Mouse (Mus musculus) spleen, embryonic (tissue): ENCODE results near the gene Fbxl2.

Experiments used
- CTCF ChIA-PET: fragments of 350-600 bp; sonication (Branson Sonifier 250); formaldehyde crosslinking; loops from one replicate; lab custom pipeline; 2022; lab: Charles Lee

Fbxl2 gene

DNA sequence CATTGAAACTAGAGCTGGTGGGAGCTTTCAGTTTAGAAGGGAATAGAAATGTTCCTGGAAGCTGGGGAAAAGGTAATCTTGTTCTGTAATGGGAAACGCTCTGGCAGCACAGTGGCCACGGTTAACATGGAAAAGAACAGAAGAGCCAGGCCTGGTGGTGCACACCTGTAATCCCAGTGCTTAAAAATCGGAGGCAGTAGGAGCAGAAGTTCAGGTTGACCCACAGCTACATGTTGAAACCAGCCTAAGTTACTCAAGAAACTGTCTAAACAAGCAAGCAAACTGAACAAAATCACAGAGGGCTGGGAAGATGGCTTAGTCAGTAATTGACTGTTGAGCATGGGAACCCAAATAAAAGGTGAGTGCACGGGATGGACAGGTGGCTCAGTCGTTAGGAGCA lies 121.1 kb downstream of the Fbxl2 start:
- CTCF ChIA-PET, result no interaction called here

- CTCF ChIA-PET, result interaction anchor here (0.8 kb wide), 1 partner anchor 25 kb away, joined by 3 read pairs; no protein-coding TSS in a partner anchor
These were observed 123.3 kb downstream of the Fbxl2 start for GRCm38 (mm10) chr9:113922677-113923076.

- CTCF ChIA-PET, result no interaction called here
These were observed 130.2 kb downstream of the Fbxl2 start for GRCm38 (mm10) chr9:113915789-113916188.
